Mouse (Mus musculus) lung, embryonic 16.5 days (tissue): ENCODE data around the gene Syce3. TPM values are rescaled to one million over a fixed set of nuclear protein-coding genes. Genes with fewer than 3 reads are reported as not detected.
"Not testable (repeated sequence)": the region's sequence is repeated elsewhere in the genome, so short reads cannot be mapped to it uniquely, and the experiment has no call there.

Experiments used
- ATAC-seq: fragments of 200-750 bp; cut with Nextera tagmentation; 2 replicates; pipeline ENCODE4 v1.8.0; 2017; ENCODE audit warnings: low read depth, mild to moderate bottlenecking, moderate library complexity
- H3K27ac ChIP-seq: fragments of 300-500 bp; sonication (generic); 2 replicates; pipeline ENCODE4 v1.5.1; 2014; ENCODE audit warnings: mild to moderate bottlenecking, control low read depth, low read length
- H3K27me3 ChIP-seq: fragments of 300-500 bp; sonication (generic); 2 replicates; pipeline ENCODE4 v1.6.1; 2014; ENCODE audit warnings: low read depth, low read length, mixed read lengths; ENCODE audit not compliant: control insufficient read depth, insufficient read depth
- H3K36me3 ChIP-seq: fragments of 300-500 bp; sonication (generic); 2 replicates; pipeline ENCODE4 v1.6.1; 2014; ENCODE audit warnings: low read length; ENCODE audit not compliant: control insufficient read depth, insufficient read depth
- H3K4me1 ChIP-seq: fragments of 300-500 bp; sonication (generic); replicated peaks from 2 replicates; pipeline ENCODE4 v1.6.1; 2014; ENCODE audit warnings: low read length, mixed read lengths; ENCODE audit not compliant: control insufficient read depth, insufficient read depth
- H3K4me2 ChIP-seq: fragments of 300-500 bp; sonication (generic); 2 replicates; pipeline ENCODE4 v1.6.1; 2014; ENCODE audit warnings: low read depth, low read length, control low read depth
- H3K4me3 ChIP-seq: fragments of 300-500 bp; sonication (generic); 2 replicates; pipeline ENCODE4 v1.5.1; 2014; ENCODE audit warnings: mild to moderate bottlenecking, low read length, control low read depth
- H3K9ac ChIP-seq: fragments of 300-500 bp; sonication (generic); 2 replicates; pipeline ENCODE4 v1.6.1; 2014; ENCODE audit warnings: low read length, control low read depth
- H3K9me3 ChIP-seq: fragments of 300-500 bp; sonication (generic); 2 replicates; pipeline ENCODE4 v1.6.1; 2016; ENCODE audit warnings: low read length; ENCODE audit not compliant: control insufficient read depth
- WGBS: fragments of 180-500 bp; shearing (Covaris S2); extraction: QIAGEN DNeasy Blood & Tissue Kit; methylation state at CpG from one replicate; pipeline ENCODE4 v1.1.7; 2014; 5-methylcytosine and 5-hydroxymethylcytosine counted together
- polyA plus RNA-seq: library from polyadenylated mRNA; unstranded; fragments of >200 nt; fragmentation: Nextera tagmentation; extraction: Ambion mirVana; gene quantifications from 2 replicates; pipeline ENCODE4 v1.2.1, GENCODE M21; 2015

Syce3 gene
- polyA plus RNA-seq, 1 experiment from 2014 or later, result not detected

DNA sequence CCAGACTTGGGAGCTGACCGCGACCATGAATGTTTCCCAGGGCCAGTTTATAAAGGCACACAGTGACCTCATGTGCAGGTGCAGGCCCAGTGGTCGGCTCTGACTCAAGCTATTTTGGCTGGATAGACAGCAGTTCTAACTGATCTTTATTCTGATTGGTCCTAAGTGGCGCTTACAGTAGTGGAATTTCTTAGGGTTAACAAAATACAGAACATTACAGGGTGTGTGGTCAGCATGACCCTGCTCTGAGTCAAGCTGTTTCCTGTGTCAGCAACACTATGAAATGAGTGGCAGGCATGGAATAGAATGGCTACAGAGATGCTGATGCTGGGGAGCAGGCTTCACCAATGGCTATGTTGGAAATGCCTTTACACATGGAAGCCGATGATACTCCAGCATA lies 25.6 kb upstream of the Syce3 start:
- WGBS, result 76% methylated on average over 5 of the region's 5 CpGs
- no peak overlapping the region for H3K27ac ChIP-seq
- H3K4me1 ChIP-seq, result no peaks in the 10 kb centered on the region
- no peak overlapping the region for H3K4me2 ChIP-seq
- H3K4me3 ChIP-seq, result no peak overlapping the region
- H3K9me3 ChIP-seq, result no peaks in the 10 kb centered on the region
- no peak overlapping the region for H3K9ac ChIP-seq
- no peaks in the 10 kb centered on the region for H3K36me3 ChIP-seq
- no peak for ATAC-seq
- H3K27me3 ChIP-seq, result no peaks in the 10 kb centered on the region

DNA sequence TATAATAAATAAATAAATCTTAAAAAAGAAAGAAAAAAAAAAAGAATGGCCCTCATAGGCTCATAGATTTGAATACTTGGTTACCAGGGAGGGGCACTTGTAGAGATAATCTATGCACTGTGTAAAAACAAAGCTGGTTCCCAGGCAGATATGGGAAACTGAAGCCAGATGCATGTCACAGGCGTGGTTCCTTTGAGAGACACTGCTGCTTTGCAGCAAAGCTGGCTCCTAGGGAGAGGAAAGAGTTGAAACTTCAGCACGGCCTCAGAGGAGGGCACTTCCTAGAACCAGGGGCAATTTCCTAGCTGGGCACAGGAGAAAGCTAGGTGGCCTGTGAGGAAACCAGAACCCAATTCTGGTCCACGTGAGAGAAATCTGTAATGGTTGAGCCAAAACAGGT lies 23.8 kb upstream of the Syce3 start:
- no peaks in the 10 kb centered on the region for H3K9me3 ChIP-seq
- no peak overlapping the region for H3K4me3 ChIP-seq
- no peak overlapping the region for H3K27ac ChIP-seq
- no peak for ATAC-seq
- H3K4me1 ChIP-seq, result 0 out of 2 replicates have a peak, but pooled peaks cover 4% of the 10 kb centered on the region
- no peak overlapping the region for H3K4me2 ChIP-seq
- H3K9ac ChIP-seq, result no peak overlapping the region
- H3K27me3 ChIP-seq, result no peaks in the 10 kb centered on the region
- H3K36me3 ChIP-seq, result no peaks in the 10 kb centered on the region
- 83% methylated on average over 3 of the region's 3 CpGs for WGBS

DNA sequence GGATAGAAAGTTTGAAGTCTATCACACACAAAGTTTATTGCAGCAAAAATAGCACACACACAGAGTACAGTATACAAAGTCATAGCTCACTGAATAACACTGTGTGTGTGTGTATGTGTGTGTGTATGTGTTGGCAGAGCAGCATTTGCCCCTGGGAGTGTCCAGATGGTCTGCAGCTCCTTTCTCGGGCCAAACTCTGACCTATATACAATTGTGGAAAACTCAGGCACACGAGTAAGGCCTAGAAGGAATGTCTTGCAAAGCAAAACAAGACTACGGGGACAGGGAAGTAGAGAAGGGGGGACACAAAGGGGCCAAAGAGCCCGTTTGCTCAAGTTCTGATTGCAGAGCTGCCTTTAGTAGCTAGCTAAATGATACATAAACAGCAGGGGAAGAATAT lies 22.6 kb upstream of the Syce3 start:
- no peak for ATAC-seq
- no peak overlapping the region for H3K4me3 ChIP-seq
- no peak overlapping the region for H3K27ac ChIP-seq
- H3K9ac ChIP-seq, result no peak overlapping the region
- H3K9me3 ChIP-seq, result no peaks in the 10 kb centered on the region
- H3K4me1 ChIP-seq, result peaks cover 8% of the 10 kb centered on the region; the same call in 1 of the 2 replicates
- H3K27me3 ChIP-seq, result no peaks in the 10 kb centered on the region
- 68% methylated on average over 4 of the region's 4 CpGs for WGBS
- H3K4me2 ChIP-seq, result no peak overlapping the region
- H3K36me3 ChIP-seq, result no peaks in the 10 kb centered on the region

DNA sequence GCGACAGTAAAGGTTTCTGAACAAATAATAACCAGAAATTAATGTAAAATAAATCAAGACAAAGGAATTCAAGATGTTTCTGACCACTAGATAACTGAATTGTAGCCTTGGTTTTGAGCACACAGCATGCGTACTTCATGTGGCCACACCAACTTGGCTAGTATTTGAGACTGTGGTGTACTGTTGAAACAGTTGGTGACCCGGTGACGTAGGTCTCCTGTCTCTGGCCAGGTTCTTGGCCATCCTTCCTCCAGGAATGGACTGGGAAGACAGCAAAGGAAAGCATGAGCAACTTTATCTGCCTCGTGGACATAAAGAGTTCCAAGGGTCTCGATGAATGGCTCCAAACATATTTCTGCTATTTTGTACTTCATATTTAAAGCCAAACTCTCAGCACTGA lies 21.5 kb upstream of the Syce3 start:
- Histone ChIP-seq H3K4me2 (no peak overlapping the region), H3K4me1 (peaks cover 8% of the 10 kb centered on the region; the same call in 1 of the 2 replicates), H3K36me3 (peaks cover 2% of the 10 kb centered on the region; the same call in 1 of the 2 replicates), H3K9ac (no peak overlapping the region), H3K27ac (no peak overlapping the region), H3K27me3 (no peaks in the 10 kb centered on the region), H3K4me3 (no peak overlapping the region), H3K9me3 (no peaks in the 10 kb centered on the region)
- ATAC-seq, result no peak
- WGBS, result 88% methylated on average over 6 of the region's 6 CpGs

DNA sequence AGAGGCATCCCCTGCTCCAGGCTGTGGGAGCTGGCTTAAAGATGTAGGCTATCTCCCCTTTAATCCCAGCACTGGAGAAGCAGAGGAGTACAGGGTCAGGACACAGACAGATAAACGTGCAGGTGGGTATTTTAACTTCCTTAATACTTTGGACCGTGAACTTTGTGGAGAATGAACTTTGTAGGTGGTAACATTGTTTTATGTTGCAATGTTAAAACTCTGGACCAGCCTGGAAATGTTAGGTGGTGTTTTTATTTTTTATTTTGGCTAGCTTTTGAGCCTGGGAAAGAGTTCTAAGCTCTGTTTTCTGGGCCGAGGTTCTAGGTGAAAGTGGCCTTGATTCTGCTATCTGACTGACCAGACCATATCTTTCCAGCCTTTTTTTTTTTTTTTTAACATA lies 21.0 kb upstream of the Syce3 start:
- Histone ChIP-seq H3K9ac (no peak overlapping the region), H3K36me3 (peaks cover 4% of the 10 kb centered on the region), H3K27ac (no peak overlapping the region), H3K4me1 (peaks cover 8% of the 10 kb centered on the region; the same call in 1 of the 2 replicates), H3K4me3 (no peak overlapping the region), H3K27me3 (no peaks in the 10 kb centered on the region), H3K9me3 (no peaks in the 10 kb centered on the region), H3K4me2 (no peak overlapping the region)
- no peak for ATAC-seq
- 83% methylated on average over 3 of the region's 3 CpGs for WGBS

DNA sequence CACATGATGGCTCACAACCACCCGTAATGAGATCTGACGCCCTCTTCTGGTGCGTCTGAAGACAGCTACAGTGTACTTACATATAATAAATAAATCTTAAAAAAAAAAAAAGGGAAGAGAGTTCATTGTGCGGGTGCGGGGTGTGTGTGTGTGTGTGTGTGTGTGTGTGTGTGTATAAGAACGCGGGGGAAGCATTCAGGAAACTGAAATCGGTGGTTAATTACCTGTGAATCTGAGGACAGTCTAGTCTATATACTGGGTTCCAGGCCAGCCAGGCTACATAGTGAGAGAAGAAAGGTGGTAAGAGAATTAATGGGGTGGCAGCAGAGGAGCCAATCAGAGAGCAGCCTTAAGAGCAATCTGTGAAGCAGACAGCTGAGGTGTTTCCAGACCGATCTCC lies 20.5 kb upstream of the Syce3 start:
- not testable (repeated sequence) for H3K27me3 ChIP-seq, H3K9ac ChIP-seq, H3K4me1 ChIP-seq, ATAC-seq, H3K9me3 ChIP-seq, H3K4me2 ChIP-seq, H3K4me3 ChIP-seq, H3K27ac ChIP-seq, H3K36me3 ChIP-seq
- WGBS, result 68% methylated on average over 9 of the region's 9 CpGs

DNA sequence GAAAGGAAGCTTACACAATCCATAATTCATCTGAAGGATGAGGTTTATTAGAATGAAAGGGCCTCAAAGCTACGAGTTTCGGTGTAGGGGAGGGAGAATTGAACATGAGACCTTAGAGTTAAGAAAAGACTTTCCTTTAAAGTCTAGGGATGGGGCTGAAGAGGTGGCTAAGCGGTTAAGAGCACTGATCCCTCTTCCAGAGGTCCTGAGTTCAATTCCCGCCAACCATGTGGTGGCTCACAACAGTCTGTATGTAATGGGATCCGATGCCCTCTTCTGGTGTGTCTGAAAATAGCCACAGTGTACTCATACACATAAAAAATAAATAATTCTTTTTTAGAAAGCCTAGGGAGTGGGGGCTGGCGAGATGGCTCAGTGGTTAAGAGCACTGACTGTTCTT lies 20.0 kb upstream of the Syce3 start:
- WGBS, result 42% methylated on average over 6 of the region's 6 CpGs
- Histone ChIP-seq H3K4me1 (peaks cover 8% of the 10 kb centered on the region; the same call in 1 of the 2 replicates), H3K4me2 (peak overlapping the region; percentile 93), H3K9ac (peak overlapping the region; percentile 85), H3K27me3 (no peaks in the 10 kb centered on the region), H3K4me3 (peak overlapping the region; percentile 84), H3K36me3 (peaks cover 5% of the 10 kb centered on the region), H3K9me3 (no peaks in the 10 kb centered on the region), H3K27ac (peak overlapping the region; percentile 98)
- no peak for ATAC-seq

DNA sequence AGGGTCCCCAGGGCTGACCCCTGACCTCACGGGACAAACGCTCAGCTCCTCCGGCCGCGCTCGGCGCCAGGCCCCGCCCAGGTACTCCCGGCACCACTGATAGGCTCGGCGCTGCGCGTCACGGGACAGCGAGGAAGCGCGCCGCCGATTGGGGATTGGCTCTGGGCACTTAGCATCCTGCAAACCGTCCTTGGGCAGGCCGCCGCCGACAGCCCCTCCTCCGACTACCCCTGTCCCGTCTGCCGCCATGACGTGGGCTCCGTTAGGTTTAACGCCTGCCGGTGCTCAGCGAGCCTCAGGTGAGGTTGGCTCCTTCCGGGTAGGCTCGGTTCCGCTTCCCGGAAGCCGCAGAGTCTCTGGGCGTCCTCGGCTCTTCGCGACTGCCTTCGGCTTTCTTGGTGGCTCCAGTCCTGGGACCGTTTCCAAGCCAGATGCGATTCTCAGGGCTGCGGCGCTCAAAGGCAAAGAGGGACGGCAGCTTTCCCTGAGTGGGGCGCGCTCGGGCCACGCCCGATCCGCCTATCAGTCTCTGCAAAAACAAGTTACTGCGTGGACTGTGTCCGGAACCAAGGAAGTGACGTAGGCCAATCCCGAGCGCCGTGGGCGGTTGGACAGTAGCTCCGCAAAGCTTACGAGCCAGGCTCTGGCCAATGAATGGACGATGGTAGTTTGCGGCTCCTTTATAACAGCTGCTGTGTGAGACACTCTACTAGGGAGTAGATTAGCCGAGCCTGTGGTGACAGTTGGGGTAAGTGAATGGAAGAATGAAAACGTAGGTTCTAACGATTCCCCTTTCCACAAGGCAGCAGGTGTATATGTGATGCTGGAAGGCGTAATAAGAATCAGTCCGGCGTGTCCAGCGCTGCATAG lies 19.3 kb upstream of the Syce3 start, which contains the start of the genes C730034F03Rik, Gm44502 and Chkb:
TSS of gene C730034F03Rik (plus strand) at position 238 of the 870 bp plus-strand sequence.
TSS of gene Gm44502 (minus strand) at position 345 of the 870 bp plus-strand sequence.
TSS of gene Chkb (minus strand) at position 557 of the 870 bp plus-strand sequence.
- Histone ChIP-seq H3K4me1 (peaks cover 8% of the 10 kb centered on the region; the same call in 1 of the 2 replicates), H3K36me3 (peaks cover 5% of the 10 kb centered on the region), H3K9me3 (no peaks in the 10 kb centered on the region), H3K27ac (peak within 1 kb of the TSS; percentile 98), H3K27me3 (no peaks in the 10 kb centered on the region), H3K4me2 (peak within 1 kb of the TSS; percentile 93), H3K4me3 (peak within 1 kb of the TSS; percentile 84), H3K9ac (peak within 1 kb of the TSS; percentile 85)
- WGBS, result under 1% methylated on average over 69 of the region's 70 CpGs
- ATAC-seq, result peak; percentile 94

DNA sequence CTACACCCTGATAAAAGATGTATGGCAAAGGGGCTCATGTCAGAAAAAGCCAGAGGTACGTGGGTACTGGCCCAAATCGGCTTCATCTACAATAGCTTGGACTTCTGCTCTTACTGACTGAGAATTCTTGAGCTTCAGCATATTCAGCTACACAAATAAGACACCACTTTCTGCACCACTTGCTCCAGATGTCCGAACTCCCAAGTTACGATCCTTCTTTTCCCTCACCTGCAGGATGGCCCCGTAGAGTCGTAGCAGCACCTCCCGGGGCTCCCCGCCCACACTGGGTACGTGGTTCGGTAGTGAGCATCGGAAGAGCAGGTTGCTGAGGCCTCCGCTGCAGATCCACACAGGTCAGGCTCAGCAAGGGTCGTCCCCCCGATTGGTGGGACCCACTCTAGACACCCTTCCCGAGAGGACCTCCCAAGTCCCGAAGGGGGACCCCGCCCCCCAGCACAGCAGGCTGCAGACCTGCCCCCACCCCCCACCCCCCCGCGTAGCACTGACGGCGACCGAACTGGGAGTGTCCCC lies 18.6 kb upstream of the Syce3 start:
- H3K9ac ChIP-seq, result peak overlapping the region; percentile 85
- 3% methylated on average over 21 of the region's 22 CpGs for WGBS
- peaks cover 8% of the 10 kb centered on the region; the same call in 1 of the 2 replicates for H3K4me1 ChIP-seq
- no peaks in the 10 kb centered on the region for H3K27me3 ChIP-seq
- peaks cover 5% of the 10 kb centered on the region for H3K36me3 ChIP-seq
- peak overlapping the region; percentile 84 for H3K4me3 ChIP-seq
- peak; percentile 23 for ATAC-seq
- H3K27ac ChIP-seq, result peak overlapping the region; percentile 98; the same call in 1 of the 2 replicates
- peak overlapping the region; percentile 93 for H3K4me2 ChIP-seq
- H3K9me3 ChIP-seq, result no peaks in the 10 kb centered on the region
